35 mouse cellular contexts compared by ENCODE assay signal in the genomic region with DNA sequence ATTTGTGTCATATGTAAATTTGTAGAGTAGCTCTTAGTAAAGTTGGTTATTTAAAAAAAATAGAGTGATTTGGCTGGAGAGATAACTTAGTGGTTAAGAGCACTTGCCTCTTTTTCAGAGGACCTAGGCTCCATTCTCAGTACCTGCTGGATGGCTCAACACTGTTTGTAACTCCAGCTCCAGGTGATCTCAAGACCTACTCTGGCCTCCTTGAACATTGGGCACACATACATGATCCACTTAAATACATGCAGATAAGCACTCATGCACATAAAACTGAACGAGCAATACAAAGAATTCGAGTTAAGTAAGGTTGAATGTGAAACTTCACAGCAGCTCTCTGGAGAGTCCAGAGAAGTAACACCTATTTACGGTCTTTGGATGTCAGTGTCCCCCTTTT.
"Had no signal": no experiment of that assay in that cellular context is flagged by ENCODE, and none has a peak within 500 bp of the region (broad histone marks: within the 10 kb centered on the region; RNA-seq: fewer than 3 reads in every experiment).

No protein-coding gene starts in this region.

- DNase-seq: heart, postnatal 10 days; heart, postnatal 14 days; heart, postnatal 36 days; heart, postnatal 4 days; kidney, adult 11 months; kidney, adult 18-20 months; kidney, adult 2 months; kidney, adult 8-10 months; kidney, adult 9 months; kidney, postnatal 10 days; kidney, postnatal 14 days; kidney, postnatal 25 days; kidney, postnatal 36 days; kidney, postnatal 4 days; layer of hippocampus, adult 9-11 months; layer of hippocampus, postnatal 36 days had no signal

- H3K9me3 ChIP-seq: heart, embryonic 10.5 days; heart, embryonic 12.5 days; heart, embryonic 15.5 days; hindbrain, embryonic 12.5 days; hindbrain, embryonic 13.5 days; hindbrain, embryonic 15.5 days; intestine, embryonic 15.5 days; kidney, embryonic 15.5 days had no signal

- H3K4me1 ChIP-seq: intestine, embryonic 15.5 days had no signal

- H3K4me3 ChIP-seq: heart, embryonic 10.5 days; heart, embryonic 12.5 days; heart, embryonic 13.5 days; heart, embryonic 15.5 days; hindbrain, embryonic 10.5 days; hindbrain, embryonic 12.5 days; hindbrain, embryonic 13.5 days; hindbrain, embryonic 15.5 days; intestine, embryonic 15.5 days; kidney, embryonic 15.5 days; layer of hippocampus, adult 2 months had no signal

- H3K4me2 ChIP-seq: heart, embryonic 11.5 days; heart, embryonic 12.5 days; heart, embryonic 13.5 days; heart, embryonic 15.5 days; hindbrain, embryonic 12.5 days; hindbrain, embryonic 13.5 days; hindbrain, embryonic 14.5 days; hindbrain, embryonic 15.5 days; intestine, embryonic 15.5 days; kidney, embryonic 15.5 days had no signal

- H3K27ac ChIP-seq: heart, embryonic 10.5 days; heart, embryonic 13.5 days; heart, embryonic 15.5 days; hindbrain, embryonic 10.5 days; hindbrain, embryonic 12.5 days; hindbrain, embryonic 13.5 days; hindbrain, embryonic 14.5 days; hindbrain, embryonic 15.5 days; hindbrain, postnatal 0 days; intestine, embryonic 15.5 days; kidney, embryonic 15.5 days; kidney, postnatal 0 days; layer of hippocampus, adult 2 months had no signal

- H3K9ac ChIP-seq: heart, embryonic 12.5 days; heart, embryonic 13.5 days; heart, embryonic 15.5 days; hindbrain, embryonic 12.5 days; hindbrain, embryonic 13.5 days; hindbrain, embryonic 14.5 days; hindbrain, embryonic 15.5 days; intestine, embryonic 15.5 days; kidney, embryonic 15.5 days had no signal

- ATAC-seq: hindbrain, embryonic 16.5 days; hindbrain, postnatal 0 days; inflammation-experienced regulatory T-cells, adult 6 months; intestine, embryonic 15.5 days; intestine, embryonic 16.5 days; intestine, postnatal 0 days had no signal

- H3K36me3 ChIP-seq: heart, embryonic 10.5 days; heart, embryonic 12.5 days; heart, embryonic 13.5 days; heart, embryonic 15.5 days; hindbrain, embryonic 10.5 days; hindbrain, embryonic 12.5 days; hindbrain, embryonic 13.5 days; hindbrain, embryonic 15.5 days; intestine, embryonic 15.5 days; kidney, embryonic 15.5 days had no signal

- H3K27me3 ChIP-seq: heart, embryonic 12.5 days; heart, embryonic 13.5 days; heart, embryonic 15.5 days; hindbrain, embryonic 12.5 days; hindbrain, embryonic 13.5 days; hindbrain, embryonic 15.5 days; intestine, embryonic 15.5 days; kidney, embryonic 15.5 days had no signal
